Mouse (Mus musculus): ENCODE data around the gene 1700025B11Rik. TPM values are rescaled to one million over a fixed set of nuclear protein-coding genes. Genes with fewer than 3 reads are reported as not detected.

The 1700025B11Rik gene
- polyA plus RNA-seq (2014; fragmentation: Nextera tagmentation; extraction: Ambion mirVana), result not detected in 2 replicates

DNA sequence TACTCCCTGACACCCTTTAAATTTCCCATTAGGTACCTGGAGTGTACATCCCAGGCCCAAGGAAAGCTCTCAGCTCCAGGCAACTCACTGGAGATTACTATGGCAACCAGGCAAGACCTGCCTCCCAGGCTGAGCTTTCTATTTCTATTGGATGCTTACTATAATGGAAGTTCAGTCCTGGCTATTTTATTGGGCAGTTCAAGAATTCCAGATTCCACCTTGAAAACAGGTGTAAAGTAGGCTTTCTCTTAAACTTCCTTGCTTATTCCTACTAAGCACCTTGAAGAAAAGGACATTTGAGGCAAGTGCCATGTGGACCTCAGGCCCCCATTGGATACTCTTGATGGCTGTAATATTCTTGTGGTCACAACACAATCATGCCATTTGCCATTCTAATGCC, at the start of gene 1700025B11Rik:
Gene 1700025B11Rik, minus strand, starts transcription at position 101 of the 400 bp plus-strand sequence.
- Histone ChIP-seq H3K36me3 (ENCODE audit: control insufficient read depth, insufficient read depth, low read length) (no peaks in the 10 kb centered on the region), H3K27me3 (replicated peaks; ENCODE audit: control insufficient read depth, insufficient read depth, low read length) (no peaks in the 10 kb centered on the region), H3K4me1 (ENCODE audit: control insufficient read depth, insufficient read depth, low read length) (no peaks in the 10 kb centered on the region), H3K4me3 (ENCODE audit: low read depth, low read length) (no peak within 1 kb of the TSS), H3K9ac (ENCODE audit: low read length) (no peak within 1 kb of the TSS), H3K9me3 (replicated peaks; ENCODE audit: control insufficient read depth, low read length) (no peaks in the 10 kb centered on the region), H3K27ac (ENCODE audit: low read depth, low read length) (no peak within 1 kb of the TSS), H3K4me2 (ENCODE audit: low read length) (no peak within 1 kb of the TSS)
- ATAC-seq, result no peak
- DNase-seq (ENCODE audit: low spot score), result no peak

DNA sequence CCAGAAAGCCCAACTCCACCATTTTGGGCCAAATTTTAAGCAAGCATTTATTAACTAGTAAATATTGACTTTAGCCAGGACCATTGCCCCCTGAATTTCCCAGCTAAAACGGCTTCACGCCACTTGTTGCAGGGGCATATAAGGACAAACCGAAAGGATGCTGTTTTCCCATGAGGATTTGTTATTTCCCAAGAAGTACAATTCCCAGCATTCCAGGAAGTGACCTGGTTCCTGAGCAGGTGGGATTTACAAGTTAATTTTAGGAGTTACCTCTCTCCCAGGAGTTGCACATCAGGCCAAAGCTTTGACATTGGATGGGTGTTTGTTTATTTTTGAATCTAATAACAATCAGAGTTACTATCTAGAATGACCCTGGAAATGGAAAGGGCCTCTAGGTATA, 44.4 kb upstream of the 1700025B11Rik start:
- Histone ChIP-seq H3K4me2 (ENCODE audit: low read length) (no peak overlapping the region), H3K27me3 (replicated peaks; ENCODE audit: control insufficient read depth, insufficient read depth, low read length) (no peaks in the 10 kb centered on the region), H3K4me3 (ENCODE audit: low read depth, low read length) (no peak overlapping the region), H3K27ac (ENCODE audit: low read depth, low read length) (no peak overlapping the region), H3K36me3 (ENCODE audit: control insufficient read depth, insufficient read depth, low read length) (no peaks in the 10 kb centered on the region), H3K4me1 (ENCODE audit: control insufficient read depth, insufficient read depth, low read length) (no peaks in the 10 kb centered on the region), H3K9ac (ENCODE audit: low read length) (no peak overlapping the region), H3K9me3 (replicated peaks; ENCODE audit: control insufficient read depth, low read length) (no peaks in the 10 kb centered on the region)
- 97% methylated on average over 3 of the region's 3 CpGs for WGBS
- no peak for DNase-seq (ENCODE audit: low spot score)
- ATAC-seq, result no peak

DNA sequence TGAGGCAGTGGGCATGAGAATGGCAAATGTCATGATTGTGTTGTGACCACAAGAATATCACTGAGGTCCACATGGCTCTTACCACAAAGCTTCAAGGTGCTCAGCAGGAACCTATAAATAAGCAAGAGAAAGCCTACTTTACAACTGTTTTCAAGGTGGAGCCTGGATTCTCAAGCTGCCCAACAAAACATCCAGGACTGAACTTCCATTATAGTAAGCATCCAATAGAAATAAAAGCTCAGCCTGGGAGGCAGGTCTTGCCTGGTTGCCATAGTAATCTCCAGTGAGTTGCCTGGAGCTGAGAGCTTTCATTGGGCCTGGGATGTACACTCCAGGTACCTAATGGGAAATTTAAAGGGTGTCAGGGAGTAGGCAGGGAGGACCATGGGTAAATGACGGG, 37.3 kb upstream of the 1700025B11Rik start, which contains the start of gene Gm36245:
Gene Gm36245, plus strand, starts transcription at position 301 of the 400 bp plus-strand sequence.
- no peak within 1 kb of the TSS for H3K4me3 ChIP-seq (ENCODE audit: low read depth, low read length)
- H3K27me3 ChIP-seq (replicated peaks; ENCODE audit: control insufficient read depth, insufficient read depth, low read length), result no peaks in the 10 kb centered on the region
- no peaks in the 10 kb centered on the region for H3K9me3 ChIP-seq (replicated peaks; ENCODE audit: control insufficient read depth, low read length)
- DNase-seq (ENCODE audit: low spot score) (no peak), ATAC-seq (no peak)
- no peak within 1 kb of the TSS for H3K27ac ChIP-seq (ENCODE audit: low read depth, low read length)
- H3K4me2 ChIP-seq (ENCODE audit: low read length), result no peak within 1 kb of the TSS
- no peaks in the 10 kb centered on the region for H3K4me1 ChIP-seq (ENCODE audit: control insufficient read depth, insufficient read depth, low read length)
- H3K9ac ChIP-seq (ENCODE audit: low read length), result no peak within 1 kb of the TSS
- no peaks in the 10 kb centered on the region for H3K36me3 ChIP-seq (ENCODE audit: control insufficient read depth, insufficient read depth, low read length)
- 84% methylated on average over 1 of the region's 1 CpGs for WGBS

DNA sequence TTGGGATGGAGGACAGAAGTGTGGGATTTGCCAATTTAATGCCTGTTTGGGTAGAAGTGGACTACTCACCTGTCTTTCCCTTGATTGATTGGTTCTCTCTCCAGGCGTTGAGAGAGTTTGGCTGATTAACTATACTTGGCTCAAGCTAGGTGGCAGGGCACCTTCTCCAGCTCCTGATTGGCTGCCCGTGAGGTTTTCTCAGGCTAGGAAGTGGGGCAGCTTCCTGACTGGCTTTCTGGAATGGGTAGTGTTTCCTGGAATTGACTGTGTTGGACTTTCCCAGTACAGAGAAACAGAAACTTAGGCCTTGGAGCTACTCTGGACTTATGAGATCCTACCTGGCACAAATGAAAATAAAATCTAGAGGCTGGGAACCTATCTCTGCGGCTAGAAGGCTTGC, 36.7 kb upstream of the 1700025B11Rik start:
- H3K4me2 ChIP-seq (ENCODE audit: low read length), result no peak overlapping the region
- no peak overlapping the region for H3K9ac ChIP-seq (ENCODE audit: low read length)
- H3K27me3 ChIP-seq (replicated peaks; ENCODE audit: control insufficient read depth, insufficient read depth, low read length), result no peaks in the 10 kb centered on the region
- no peaks in the 10 kb centered on the region for H3K9me3 ChIP-seq (replicated peaks; ENCODE audit: control insufficient read depth, low read length)
- 70% methylated on average over 3 of the region's 3 CpGs for WGBS
- ATAC-seq, result no peak
- no peak overlapping the region for H3K27ac ChIP-seq (ENCODE audit: low read depth, low read length)
- no peaks in the 10 kb centered on the region for H3K4me1 ChIP-seq (ENCODE audit: control insufficient read depth, insufficient read depth, low read length)
- no peak for DNase-seq (ENCODE audit: low spot score)
- H3K36me3 ChIP-seq (ENCODE audit: control insufficient read depth, insufficient read depth, low read length), result no peaks in the 10 kb centered on the region
- no peak overlapping the region for H3K4me3 ChIP-seq (ENCODE audit: low read depth, low read length)

DNA sequence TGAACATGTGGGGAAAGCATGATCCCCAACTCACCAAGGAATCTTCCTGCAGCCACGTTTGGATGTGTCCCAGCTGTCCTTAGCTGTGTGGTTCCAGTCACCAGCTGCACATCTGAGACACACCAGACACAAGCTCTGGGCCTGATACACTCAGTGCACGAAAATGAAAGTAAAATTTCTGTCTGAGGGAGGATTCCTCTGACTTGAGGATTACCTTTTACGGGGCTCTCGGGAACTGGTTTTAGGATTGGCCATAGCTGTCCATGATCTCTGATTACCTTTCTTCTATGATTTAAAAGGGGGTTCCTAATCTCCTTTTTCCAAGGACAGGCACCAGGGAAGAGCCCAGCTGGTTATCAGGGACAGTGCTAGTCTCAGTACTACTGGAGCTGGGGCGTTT, 34.3 kb upstream of the 1700025B11Rik start, which contains the start of gene Apol10b:
Gene Apol10b, minus strand, starts transcription at position 165 of the 400 bp plus-strand sequence.
- no peak within 1 kb of the TSS for H3K4me2 ChIP-seq (ENCODE audit: low read length)
- no peaks in the 10 kb centered on the region for H3K36me3 ChIP-seq (ENCODE audit: control insufficient read depth, insufficient read depth, low read length)
- no peak within 1 kb of the TSS for H3K9ac ChIP-seq (ENCODE audit: low read length)
- no peak for DNase-seq (ENCODE audit: low spot score)
- no peaks in the 10 kb centered on the region for H3K9me3 ChIP-seq (replicated peaks; ENCODE audit: control insufficient read depth, low read length)
- no peak within 1 kb of the TSS for H3K27ac ChIP-seq (ENCODE audit: low read depth, low read length)
- H3K4me3 ChIP-seq (ENCODE audit: low read depth, low read length), result no peak within 1 kb of the TSS
- 70% methylated on average over 5 of the region's 5 CpGs for WGBS
- ATAC-seq, result no peak
- no peaks in the 10 kb centered on the region for H3K27me3 ChIP-seq (replicated peaks; ENCODE audit: control insufficient read depth, insufficient read depth, low read length)
- H3K4me1 ChIP-seq (ENCODE audit: control insufficient read depth, insufficient read depth, low read length), result no peaks in the 10 kb centered on the region

DNA sequence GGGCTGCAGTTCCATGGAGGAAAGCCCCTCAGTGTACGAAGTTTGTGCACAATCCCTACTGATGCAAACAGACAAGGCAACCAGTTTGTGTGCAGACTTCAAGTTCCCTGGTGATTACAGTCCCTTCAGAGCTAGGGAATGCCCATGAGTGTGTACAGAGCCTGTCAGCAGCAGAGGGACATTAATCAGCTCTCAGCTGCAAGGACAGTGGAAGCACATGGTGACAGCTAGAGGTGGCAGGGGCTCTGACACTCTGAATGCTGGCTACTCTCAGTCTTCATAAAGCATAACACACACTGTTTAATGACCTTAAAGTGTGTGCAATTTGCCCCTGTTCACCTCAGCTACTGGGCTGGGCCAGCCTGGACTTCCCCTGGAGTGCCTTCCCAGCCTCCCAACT, 31.9 kb upstream of the 1700025B11Rik start:
- no peaks in the 10 kb centered on the region for H3K9me3 ChIP-seq (replicated peaks; ENCODE audit: control insufficient read depth, low read length)
- no peak overlapping the region for H3K4me3 ChIP-seq (ENCODE audit: low read depth, low read length)
- H3K27me3 ChIP-seq (replicated peaks; ENCODE audit: control insufficient read depth, insufficient read depth, low read length), result no peaks in the 10 kb centered on the region
- no peak overlapping the region for H3K27ac ChIP-seq (ENCODE audit: low read depth, low read length)
- WGBS, result 79% methylated on average over 1 of the region's 1 CpGs
- no peaks in the 10 kb centered on the region for H3K4me1 ChIP-seq (ENCODE audit: control insufficient read depth, insufficient read depth, low read length)
- ATAC-seq, result no peak
- no peak overlapping the region for H3K9ac ChIP-seq (ENCODE audit: low read length)
- DNase-seq (ENCODE audit: low spot score), result no peak
- no peaks in the 10 kb centered on the region for H3K36me3 ChIP-seq (ENCODE audit: control insufficient read depth, insufficient read depth, low read length)
- H3K4me2 ChIP-seq (ENCODE audit: low read length), result no peak overlapping the region

DNA sequence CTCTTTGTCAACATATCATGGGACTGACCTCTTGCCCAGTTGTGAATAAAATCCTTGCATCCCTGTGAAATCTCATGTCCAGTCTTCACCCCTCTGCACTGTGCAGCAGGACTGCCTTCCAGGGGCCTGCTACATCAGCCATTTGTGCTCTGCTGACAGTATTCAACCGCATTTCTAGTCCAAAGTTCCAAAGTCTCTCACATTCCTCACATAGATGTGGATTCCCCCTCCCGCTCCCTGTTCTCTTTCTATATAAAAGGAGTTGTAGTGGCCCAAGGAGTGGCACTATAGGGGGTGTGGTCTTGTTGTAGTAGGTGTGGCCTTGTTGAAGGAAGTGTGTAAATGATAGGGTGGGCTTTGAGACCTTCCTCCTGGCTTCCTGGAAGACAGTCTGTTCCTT, 29.2 kb upstream of the 1700025B11Rik start:
- Histone ChIP-seq H3K4me2 (ENCODE audit: low read length) (no peak overlapping the region), H3K4me1 (ENCODE audit: control insufficient read depth, insufficient read depth, low read length) (no peaks in the 10 kb centered on the region), H3K9ac (ENCODE audit: low read length) (no peak overlapping the region), H3K36me3 (ENCODE audit: control insufficient read depth, insufficient read depth, low read length) (no peaks in the 10 kb centered on the region), H3K9me3 (replicated peaks; ENCODE audit: control insufficient read depth, low read length) (no peaks in the 10 kb centered on the region), H3K27me3 (replicated peaks; ENCODE audit: control insufficient read depth, insufficient read depth, low read length) (no peaks in the 10 kb centered on the region), H3K4me3 (ENCODE audit: low read depth, low read length) (no peak overlapping the region), H3K27ac (ENCODE audit: low read depth, low read length) (no peak overlapping the region)
- WGBS, result 72% methylated on average over 2 of the region's 2 CpGs
- no peak for DNase-seq (ENCODE audit: low spot score)
- ATAC-seq, result no peak

DNA sequence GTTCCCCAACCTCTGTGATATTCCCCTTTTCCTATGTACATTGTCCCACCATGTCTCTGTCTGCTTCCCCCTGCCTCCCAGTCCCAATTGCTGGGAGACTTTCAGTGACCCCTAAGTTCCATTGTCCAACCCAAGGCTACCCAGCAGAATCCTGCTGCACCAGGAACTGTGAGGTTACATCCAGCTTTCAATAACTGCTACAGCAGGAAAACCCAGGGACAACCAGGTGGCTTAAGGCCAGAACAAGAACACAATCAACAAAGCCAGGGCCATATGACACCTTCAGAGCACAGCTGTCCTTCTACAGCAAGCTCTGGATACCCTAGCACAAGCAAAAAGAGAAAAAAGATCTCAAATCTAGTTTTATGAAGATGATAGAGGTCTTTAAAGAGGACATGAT, 27.3 kb upstream of the 1700025B11Rik start:
- H3K9me3 ChIP-seq (replicated peaks; ENCODE audit: control insufficient read depth, low read length), result no peaks in the 10 kb centered on the region
- H3K4me1 ChIP-seq (ENCODE audit: control insufficient read depth, insufficient read depth, low read length), result no peaks in the 10 kb centered on the region
- H3K27me3 ChIP-seq (replicated peaks; ENCODE audit: control insufficient read depth, insufficient read depth, low read length), result no peaks in the 10 kb centered on the region
- no peak overlapping the region for H3K27ac ChIP-seq (ENCODE audit: low read depth, low read length)
- H3K4me3 ChIP-seq (ENCODE audit: low read depth, low read length), result no peak overlapping the region
- DNase-seq (ENCODE audit: low spot score), result no peak
- no peak overlapping the region for H3K4me2 ChIP-seq (ENCODE audit: low read length)
- ATAC-seq, result no peak
- H3K9ac ChIP-seq (ENCODE audit: low read length), result no peak overlapping the region
- no peaks in the 10 kb centered on the region for H3K36me3 ChIP-seq (ENCODE audit: control insufficient read depth, insufficient read depth, low read length)

DNA sequence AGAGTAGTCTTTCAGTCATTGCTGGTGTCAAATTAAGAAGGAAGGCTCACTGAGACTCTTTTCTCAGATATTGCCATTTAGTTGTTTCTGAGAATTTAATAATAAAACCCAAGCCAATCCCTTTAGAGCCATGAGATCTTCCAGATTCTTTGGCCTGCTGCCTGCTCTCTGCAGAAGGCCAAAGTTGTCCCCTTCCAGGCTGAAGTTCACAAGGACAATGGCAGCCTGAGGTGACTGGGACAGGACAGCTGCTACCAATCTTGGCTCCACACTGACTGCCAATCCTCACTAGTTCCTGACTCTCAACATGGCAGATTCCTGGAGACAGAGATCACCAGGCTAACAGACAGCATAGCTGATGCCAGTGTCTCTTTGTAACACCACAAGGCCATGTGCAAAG, 25.3 kb upstream of the 1700025B11Rik start:
- Histone ChIP-seq H3K27ac (ENCODE audit: low read depth, low read length) (no peak overlapping the region), H3K4me2 (ENCODE audit: low read length) (no peak overlapping the region), H3K36me3 (ENCODE audit: control insufficient read depth, insufficient read depth, low read length) (no peaks in the 10 kb centered on the region), H3K4me3 (ENCODE audit: low read depth, low read length) (no peak overlapping the region), H3K9ac (ENCODE audit: low read length) (no peak overlapping the region), H3K4me1 (ENCODE audit: control insufficient read depth, insufficient read depth, low read length) (no peaks in the 10 kb centered on the region), H3K27me3 (replicated peaks; ENCODE audit: control insufficient read depth, insufficient read depth, low read length) (no peaks in the 10 kb centered on the region), H3K9me3 (replicated peaks; ENCODE audit: control insufficient read depth, low read length) (peaks cover 3% of the 10 kb centered on the region; the same call in 1 of the 2 replicates)
- DNase-seq (ENCODE audit: low spot score) (no peak), ATAC-seq (no peak)

Measured in forebrain, embryonic 14.5 days (tissue).